Mouse (Mus musculus): Measurements from ENCODE around the gene Stk39. TPM values are rescaled to one million over a fixed set of nuclear protein-coding genes. Genes with fewer than 3 reads are reported as not detected.
A peak's percentile ranks its signal among the peaks of the same experiment; 100 is the strongest.
"Not testable (repeated sequence)": the region's sequence is repeated elsewhere in the genome, so short reads cannot be mapped to it uniquely, and the experiment has no call there.

The Stk39 gene
- polyA plus RNA-seq, 1 experiment from 2014 or later, result 51.3 TPM

- Histone ChIP-seq H3K4me2 (replicated peaks) (no peak overlapping the region), H3K27me3 (ENCODE audit: control insufficient read depth, insufficient read depth, low read length) (no peaks in the 10 kb centered on the region), H3K27ac (no peak overlapping the region), H3K36me3 (replicated peaks; ENCODE audit: control insufficient read depth, insufficient read depth) (no peaks in the 10 kb centered on the region), H3K9ac (no peak overlapping the region), H3K9me3 (ENCODE audit: control insufficient read depth, low read length) (no peaks in the 10 kb centered on the region), H3K4me1 (replicated peaks; ENCODE audit: control insufficient read depth, insufficient read depth, low read length) (no peaks in the 10 kb centered on the region), H3K4me3 (replicated peaks; ENCODE audit: low read length) (no peak overlapping the region)
- no peak for ATAC-seq (ENCODE audit: low FRiP score)
- 91% methylated on average over 1 of the region's 1 CpGs for WGBS
- DNase-seq (ENCODE audit: low spot score), result no peak
Measured at GRCm38 (mm10) chr2:68241640-68242039, 230.4 kb downstream of the Stk39 start.

GRCm38 (mm10) chr2:68239415-68239814, 232.7 kb downstream of the Stk39 start:
- not testable (repeated sequence) for H3K9me3 ChIP-seq (ENCODE audit: control insufficient read depth, low read length); H3K4me2 ChIP-seq (replicated peaks); H3K27ac ChIP-seq; ATAC-seq (ENCODE audit: low FRiP score); H3K36me3 ChIP-seq (replicated peaks; ENCODE audit: control insufficient read depth, insufficient read depth); H3K4me3 ChIP-seq (replicated peaks; ENCODE audit: low read length); H3K4me1 ChIP-seq (replicated peaks; ENCODE audit: control insufficient read depth, insufficient read depth, low read length); H3K9ac ChIP-seq; DNase-seq (ENCODE audit: low spot score); H3K27me3 ChIP-seq (ENCODE audit: control insufficient read depth, insufficient read depth, low read length)
- WGBS, result 24% methylated on average over 4 of the region's 4 CpGs

- WGBS, result 93% methylated on average over 5 of the region's 5 CpGs
- Histone ChIP-seq H3K27ac (no peak overlapping the region), H3K9me3 (ENCODE audit: control insufficient read depth, low read length) (no peaks in the 10 kb centered on the region), H3K4me3 (replicated peaks; ENCODE audit: low read length) (no peak overlapping the region), H3K36me3 (replicated peaks; ENCODE audit: control insufficient read depth, insufficient read depth) (no peaks in the 10 kb centered on the region), H3K4me2 (replicated peaks) (no peak overlapping the region), H3K27me3 (ENCODE audit: control insufficient read depth, insufficient read depth, low read length) (no peaks in the 10 kb centered on the region), H3K4me1 (replicated peaks; ENCODE audit: control insufficient read depth, insufficient read depth, low read length) (no peaks in the 10 kb centered on the region), H3K9ac (no peak overlapping the region)
- ATAC-seq (ENCODE audit: low FRiP score), result no peak
- no peak for DNase-seq (ENCODE audit: low spot score)
Measured at GRCm38 (mm10) chr2:68232929-68233328, 239.1 kb downstream of the Stk39 start.

- Histone ChIP-seq H3K36me3 (replicated peaks; ENCODE audit: control insufficient read depth, insufficient read depth) (no peaks in the 10 kb centered on the region), H3K4me1 (replicated peaks; ENCODE audit: control insufficient read depth, insufficient read depth, low read length) (no peaks in the 10 kb centered on the region), H3K9ac (no peak overlapping the region), H3K4me2 (replicated peaks) (no peak overlapping the region), H3K27me3 (ENCODE audit: control insufficient read depth, insufficient read depth, low read length) (no peaks in the 10 kb centered on the region), H3K27ac (no peak overlapping the region), H3K4me3 (replicated peaks; ENCODE audit: low read length) (no peak overlapping the region), H3K9me3 (ENCODE audit: control insufficient read depth, low read length) (no peaks in the 10 kb centered on the region)
- DNase-seq (ENCODE audit: low spot score), result no peak
- no peak for ATAC-seq (ENCODE audit: low FRiP score)
- WGBS, result 83% methylated on average over 2 of the region's 2 CpGs
Measured at GRCm38 (mm10) chr2:68229872-68230271, 242.2 kb downstream of the Stk39 start.

GRCm38 (mm10) chr2:68229081-68229480, 243.0 kb downstream of the Stk39 start:
- no peaks in the 10 kb centered on the region for H3K27me3 ChIP-seq (ENCODE audit: control insufficient read depth, insufficient read depth, low read length)
- no peak overlapping the region for H3K27ac ChIP-seq
- DNase-seq (ENCODE audit: low spot score) (no peak), ATAC-seq (ENCODE audit: low FRiP score) (no peak)
- no peaks in the 10 kb centered on the region for H3K4me1 ChIP-seq (replicated peaks; ENCODE audit: control insufficient read depth, insufficient read depth, low read length)
- no peaks in the 10 kb centered on the region for H3K36me3 ChIP-seq (replicated peaks; ENCODE audit: control insufficient read depth, insufficient read depth)
- no peak overlapping the region for H3K4me2 ChIP-seq (replicated peaks)
- H3K9ac ChIP-seq, result no peak overlapping the region
- WGBS, result 78% methylated on average over 2 of the region's 2 CpGs
- H3K4me3 ChIP-seq (replicated peaks; ENCODE audit: low read length), result no peak overlapping the region
- H3K9me3 ChIP-seq (ENCODE audit: control insufficient read depth, low read length), result no peaks in the 10 kb centered on the region

GRCm38 (mm10) chr2:68222227-68222873, 249.7 kb downstream of the Stk39 start:
- Histone ChIP-seq H3K4me1 (replicated peaks; ENCODE audit: control insufficient read depth, insufficient read depth, low read length) (0 out of 2 replicates have a peak, but pooled peaks cover 3% of the 10 kb centered on the region), H3K9ac (no peak overlapping the region), H3K4me3 (replicated peaks; ENCODE audit: low read length) (no peak overlapping the region), H3K27me3 (ENCODE audit: control insufficient read depth, insufficient read depth, low read length) (no peaks in the 10 kb centered on the region), H3K36me3 (replicated peaks; ENCODE audit: control insufficient read depth, insufficient read depth) (peaks cover 9% of the 10 kb centered on the region; the same call in 1 of the 2 replicates), H3K4me2 (replicated peaks) (no peak overlapping the region), H3K9me3 (ENCODE audit: control insufficient read depth, low read length) (no peaks in the 10 kb centered on the region), H3K27ac (no peak overlapping the region)
- ATAC-seq (ENCODE audit: low FRiP score) (no peak; the same call in 1 of the 2 replicates), DNase-seq (ENCODE audit: low spot score) (no peak)
- WGBS, result 61% methylated on average over 5 of the region's 5 CpGs

GRCm38 (mm10) chr2:68221226-68221625, 250.8 kb downstream of the Stk39 start:
- peak; percentile 48; the same call in 1 of the 2 replicates for ATAC-seq (ENCODE audit: low FRiP score)
- H3K36me3 ChIP-seq (replicated peaks; ENCODE audit: control insufficient read depth, insufficient read depth), result peaks cover 9% of the 10 kb centered on the region; the same call in 1 of the 2 replicates
- 0 out of 2 replicates have a peak, but pooled peaks cover 3% of the 10 kb centered on the region for H3K4me1 ChIP-seq (replicated peaks; ENCODE audit: control insufficient read depth, insufficient read depth, low read length)
- no peaks in the 10 kb centered on the region for H3K9me3 ChIP-seq (ENCODE audit: control insufficient read depth, low read length)
- DNase-seq (ENCODE audit: low spot score), result peak; percentile 50
- no peaks in the 10 kb centered on the region for H3K27me3 ChIP-seq (ENCODE audit: control insufficient read depth, insufficient read depth, low read length)
- H3K4me2 ChIP-seq (replicated peaks), result no peak overlapping the region
- H3K4me3 ChIP-seq (replicated peaks; ENCODE audit: low read length), result no peak overlapping the region
- 72% methylated on average over 4 of the region's 4 CpGs for WGBS
- H3K27ac ChIP-seq, result no peak overlapping the region
- no peak overlapping the region for H3K9ac ChIP-seq

GRCm38 (mm10) chr2:68219823-68220222, 252.2 kb downstream of the Stk39 start:
- H3K9ac ChIP-seq, result no peak overlapping the region
- peaks cover 9% of the 10 kb centered on the region; the same call in 1 of the 2 replicates for H3K36me3 ChIP-seq (replicated peaks; ENCODE audit: control insufficient read depth, insufficient read depth)
- no peaks in the 10 kb centered on the region for H3K9me3 ChIP-seq (ENCODE audit: control insufficient read depth, low read length)
- H3K27me3 ChIP-seq (ENCODE audit: control insufficient read depth, insufficient read depth, low read length), result no peaks in the 10 kb centered on the region
- ATAC-seq (ENCODE audit: low FRiP score) (no peak), DNase-seq (ENCODE audit: low spot score) (no peak)
- 91% methylated on average over 4 of the region's 4 CpGs for WGBS
- no peak overlapping the region for H3K4me3 ChIP-seq (replicated peaks; ENCODE audit: low read length)
- no peak overlapping the region for H3K27ac ChIP-seq
- no peak overlapping the region for H3K4me2 ChIP-seq (replicated peaks)
- H3K4me1 ChIP-seq (replicated peaks; ENCODE audit: control insufficient read depth, insufficient read depth, low read length), result 0 out of 2 replicates have a peak, but pooled peaks cover 3% of the 10 kb centered on the region

GRCm38 (mm10) chr2:68215176-68215575, 256.9 kb downstream of the Stk39 start:
- Histone ChIP-seq H3K4me3 (replicated peaks; ENCODE audit: low read length) (no peak overlapping the region), H3K9me3 (ENCODE audit: control insufficient read depth, low read length) (no peaks in the 10 kb centered on the region), H3K27ac (no peak overlapping the region), H3K27me3 (ENCODE audit: control insufficient read depth, insufficient read depth, low read length) (no peaks in the 10 kb centered on the region), H3K9ac (no peak overlapping the region), H3K4me2 (replicated peaks) (no peak overlapping the region), H3K36me3 (replicated peaks; ENCODE audit: control insufficient read depth, insufficient read depth) (peaks cover 6% of the 10 kb centered on the region; the same call in 1 of the 2 replicates), H3K4me1 (replicated peaks; ENCODE audit: control insufficient read depth, insufficient read depth, low read length) (0 out of 2 replicates have a peak, but pooled peaks cover 4% of the 10 kb centered on the region)
- DNase-seq (ENCODE audit: low spot score) (no peak), ATAC-seq (ENCODE audit: low FRiP score) (no peak)
- 88% methylated on average over 11 of the region's 11 CpGs for WGBS

All from hindbrain, embryonic 14.5 days (tissue).